Mouse (Mus musculus) heart, postnatal 14 days (tissue): ENCODE measurements around the gene Rab3a. TPM values are rescaled to one million over a fixed set of nuclear protein-coding genes. Genes with fewer than 3 reads are reported as not detected.

Experiments used
- DNase-seq, 2 experiments: peaks; one replicate each; pipeline ENCODE4 v3.0.0; 2021 to 2022
- intact Hi-C: fragments of 180-260 bp; cut with DNase I; formaldehyde crosslinking; loops from one replicate; pipeline ENCODE4 v1.15.1; 2025
- total RNA-seq, 2 experiments: library from RNA; stranded (reverse); gene quantifications; 2 replicates each; pipeline ENCODE4 v1.2.3; 2021

Gene Rab3a
- total RNA-seq, 2 experiments from 2014 or later, result 51.6 to 51.9 TPM

DNA sequence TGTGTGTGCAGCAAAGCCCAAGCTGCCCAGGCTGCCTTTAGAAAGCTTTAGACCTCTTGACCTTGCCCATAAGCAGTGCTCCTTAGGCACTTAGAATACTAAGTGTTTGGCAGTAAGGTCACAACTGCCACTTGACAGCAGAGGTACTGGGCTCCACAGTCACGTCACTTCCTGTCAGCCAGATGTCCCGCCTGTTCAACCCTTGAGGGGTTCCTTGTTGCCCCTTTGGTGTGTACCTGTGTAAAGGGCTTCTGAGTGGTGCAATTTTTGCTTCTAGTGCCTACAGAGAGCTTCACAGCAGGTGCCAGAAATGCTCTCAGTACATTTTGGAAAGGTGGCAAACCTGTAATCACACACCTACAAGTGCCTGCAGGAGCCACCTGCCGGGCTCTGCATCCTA, 16.3 kb upstream of the Rab3a start:
- DNase-seq, result no peak
- intact Hi-C loops, result no loop called here

DNA sequence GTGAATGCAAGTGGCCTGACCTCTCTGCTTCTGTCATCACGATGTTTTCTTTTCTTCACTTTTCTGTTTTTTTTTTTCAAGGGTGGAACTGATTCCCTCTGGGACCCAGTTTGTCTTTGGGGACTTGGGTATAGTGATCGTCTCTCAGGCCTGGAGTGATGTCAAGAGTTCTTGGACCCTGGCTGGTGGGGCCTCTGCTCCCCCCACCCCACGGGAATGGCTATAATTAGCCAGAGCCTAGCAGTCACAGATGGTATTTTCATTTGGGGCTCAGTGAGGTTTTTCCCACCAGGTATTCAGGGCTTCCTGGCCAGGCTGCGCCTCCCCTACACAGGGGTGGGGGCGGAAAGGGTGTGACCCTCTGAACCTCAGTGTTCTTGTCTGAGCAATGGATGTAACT, 12.8 kb upstream of the Rab3a start:
- DNase-seq, result peak; percentile 12 to 16

DNA sequence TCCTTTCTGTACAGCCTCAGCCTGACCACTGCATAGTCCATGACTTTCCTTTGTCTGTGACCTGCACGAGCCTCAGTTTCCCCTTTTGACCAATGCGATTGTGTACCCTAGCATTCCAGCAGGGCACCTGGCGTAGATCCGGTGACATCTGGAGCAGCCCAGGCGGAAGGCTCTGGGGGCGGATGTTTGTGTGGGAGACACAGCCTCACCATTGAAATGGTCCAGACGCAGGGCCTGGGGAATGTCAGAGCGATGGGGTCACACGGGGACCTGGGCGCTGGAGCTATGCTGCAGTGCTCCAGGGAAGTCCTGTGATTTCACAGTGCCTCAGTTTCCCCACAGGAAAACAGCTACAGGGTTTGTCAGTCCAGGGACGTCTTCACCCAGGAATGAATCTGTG, 12.3 kb upstream of the Rab3a start:
- DNase-seq, result peak in 1 of 2 experiments; percentile 34
- intact Hi-C loops, result no loop called here

More for the DNA sequence above, 12.8 kb upstream of the Rab3a start:
- intact Hi-C loops, result no loop called here

DNA sequence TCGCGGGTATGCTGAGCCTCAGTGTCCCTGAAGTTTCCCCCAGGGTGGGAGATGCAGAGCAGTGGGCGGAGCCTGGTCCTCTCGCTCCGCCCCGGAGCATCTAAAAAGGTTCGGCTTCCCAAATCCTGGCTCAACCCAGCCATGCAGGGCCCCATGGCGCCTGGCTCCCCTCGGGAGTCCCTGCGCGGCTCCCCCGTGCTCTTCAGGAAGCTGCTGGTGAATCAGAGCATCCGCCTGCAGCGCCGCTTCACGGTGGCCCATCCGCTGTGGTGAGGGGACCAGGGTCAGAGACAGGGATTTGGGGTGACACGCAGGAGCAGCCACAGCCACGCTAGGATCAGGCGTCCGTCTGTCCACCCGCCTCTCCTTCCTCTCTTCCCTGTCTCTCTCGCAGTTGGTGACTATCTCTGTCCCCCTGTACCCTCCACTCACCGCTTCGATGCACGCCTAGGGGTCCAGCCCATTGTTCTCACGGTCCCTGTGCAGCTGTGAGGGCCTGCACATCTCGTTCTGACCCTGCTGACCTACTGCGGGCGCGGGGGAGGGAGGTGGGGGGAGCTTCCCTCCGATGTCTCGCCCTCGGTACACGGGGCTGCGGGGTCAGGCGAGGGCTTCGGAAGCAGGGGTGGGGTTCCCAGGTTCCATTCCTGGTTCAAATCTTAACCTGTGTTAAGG, 11.4 kb upstream of the Rab3a start:
- intact Hi-C loops, result no loop called here
- DNase-seq, result peak; percentile 54 to 62

DNA sequence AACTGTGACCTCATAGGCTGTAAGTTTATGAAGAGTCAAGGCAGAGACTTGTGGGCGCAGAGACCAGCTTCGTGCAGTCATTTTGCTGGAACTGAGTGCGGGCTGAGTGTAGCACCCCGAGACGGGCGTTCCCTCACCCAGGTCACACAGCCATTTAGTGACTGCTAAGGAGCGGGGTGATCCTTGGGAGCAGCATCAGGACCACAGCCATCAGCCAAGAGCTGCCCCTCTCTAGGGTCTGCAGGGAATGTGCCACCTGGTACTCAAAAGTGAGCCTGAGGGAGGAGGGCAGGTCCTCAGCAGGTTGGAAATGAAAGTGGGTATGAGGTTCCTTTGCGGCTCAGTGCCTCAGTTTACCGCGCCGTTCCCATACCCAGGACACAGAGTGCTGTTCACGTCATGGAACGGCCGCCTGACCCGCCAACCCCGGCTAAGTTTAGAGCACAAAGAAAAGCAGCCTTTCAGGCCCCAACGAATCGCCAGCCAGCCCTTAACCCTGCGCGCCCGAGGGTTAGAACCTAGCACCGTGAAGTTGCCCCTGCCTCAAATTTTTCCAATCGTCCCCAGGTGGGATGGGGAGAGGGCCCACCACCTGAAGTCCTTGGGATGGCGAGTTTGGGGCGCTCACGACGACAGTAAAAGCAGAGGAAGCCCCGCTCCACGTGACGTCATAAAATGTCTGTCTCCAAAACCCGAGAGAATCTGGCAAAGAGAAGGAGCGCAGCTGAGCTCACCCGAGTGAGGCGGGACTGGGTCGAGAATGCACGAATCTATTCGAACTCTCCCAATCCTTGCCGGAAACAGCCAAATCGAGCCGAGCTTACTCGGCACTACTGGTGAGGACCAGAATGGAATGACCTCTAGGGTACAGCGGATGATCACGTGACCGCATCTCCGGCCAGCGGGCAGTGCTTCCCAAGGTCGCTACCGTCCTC, 10.6 kb upstream of the Rab3a start:
- intact Hi-C loops, result no loop called here

DNA sequence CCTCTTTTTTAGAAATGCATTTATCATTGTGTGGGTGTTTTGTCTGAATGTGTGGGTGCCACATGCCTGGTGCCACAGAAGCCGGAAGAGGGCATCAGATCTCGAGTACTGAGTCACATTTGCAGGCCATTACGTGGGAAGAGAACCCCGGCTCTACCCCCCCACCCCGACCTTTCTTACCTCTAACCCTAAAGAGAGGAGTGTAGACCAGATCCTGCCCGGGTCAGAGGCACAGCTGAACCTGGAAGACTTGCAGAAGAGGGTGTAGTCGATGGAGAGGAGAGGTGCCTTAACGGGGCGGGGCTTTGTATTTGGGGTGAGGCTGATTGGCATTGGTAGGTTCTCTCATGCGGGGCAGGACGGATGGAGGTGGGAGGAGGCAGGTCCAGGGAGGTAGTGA, 9.7 kb upstream of the Rab3a start:
- no peak for DNase-seq
- intact Hi-C loops, result no loop called here

More for the DNA sequence above, 10.6 kb upstream of the Rab3a start:
- DNase-seq, result peak; percentile 72

DNA sequence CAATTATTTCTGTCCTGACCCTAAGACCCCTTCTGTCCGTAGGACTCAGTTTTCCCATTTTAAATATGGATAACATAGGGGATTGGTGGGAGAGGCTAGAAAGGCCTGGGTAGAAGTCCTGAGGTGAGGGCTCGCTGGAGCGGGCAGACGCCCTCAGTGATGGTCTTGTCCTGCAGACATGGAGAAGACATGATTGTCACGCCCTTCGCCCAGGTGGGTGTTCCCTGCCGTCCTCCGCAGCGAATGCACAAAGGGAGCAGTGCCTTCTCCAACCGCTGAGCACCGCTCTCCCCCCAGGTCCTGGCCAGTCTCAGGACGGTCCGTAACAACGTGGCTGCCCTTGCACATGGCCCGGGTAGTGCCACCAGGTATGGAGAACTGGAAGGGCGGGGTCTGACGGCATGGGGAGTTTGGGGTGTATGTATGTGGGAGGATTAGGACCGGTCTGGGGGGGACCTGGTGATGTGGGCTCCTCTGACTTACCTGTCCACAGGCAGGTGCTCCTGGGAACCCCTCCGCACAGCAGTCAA, 8.7 kb upstream of the Rab3a start:
- no peak for DNase-seq
- intact Hi-C loops, result no loop called here

DNA sequence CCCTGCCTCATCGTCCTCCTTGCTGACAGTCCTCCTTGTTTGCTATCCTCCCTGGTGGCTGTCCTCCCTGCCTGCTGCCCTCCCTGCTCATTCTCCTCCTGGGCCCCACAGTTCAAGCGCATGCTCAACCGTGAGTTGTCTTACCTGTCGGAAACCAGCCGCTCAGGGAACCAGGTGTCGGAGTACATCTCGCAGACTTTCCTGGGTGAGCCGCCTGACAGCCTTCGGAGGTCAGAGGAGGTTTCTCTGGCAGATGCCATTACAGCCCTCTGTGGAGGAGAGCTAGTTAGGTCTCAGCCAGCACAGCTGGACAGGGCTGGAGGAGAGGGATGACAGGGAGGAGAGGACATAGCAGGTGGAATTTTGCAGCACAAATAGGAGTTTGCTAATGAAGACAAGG, 7.8 kb upstream of the Rab3a start:
- peak; percentile 19 to 34 for DNase-seq
- intact Hi-C loops, result no loop called here

DNA sequence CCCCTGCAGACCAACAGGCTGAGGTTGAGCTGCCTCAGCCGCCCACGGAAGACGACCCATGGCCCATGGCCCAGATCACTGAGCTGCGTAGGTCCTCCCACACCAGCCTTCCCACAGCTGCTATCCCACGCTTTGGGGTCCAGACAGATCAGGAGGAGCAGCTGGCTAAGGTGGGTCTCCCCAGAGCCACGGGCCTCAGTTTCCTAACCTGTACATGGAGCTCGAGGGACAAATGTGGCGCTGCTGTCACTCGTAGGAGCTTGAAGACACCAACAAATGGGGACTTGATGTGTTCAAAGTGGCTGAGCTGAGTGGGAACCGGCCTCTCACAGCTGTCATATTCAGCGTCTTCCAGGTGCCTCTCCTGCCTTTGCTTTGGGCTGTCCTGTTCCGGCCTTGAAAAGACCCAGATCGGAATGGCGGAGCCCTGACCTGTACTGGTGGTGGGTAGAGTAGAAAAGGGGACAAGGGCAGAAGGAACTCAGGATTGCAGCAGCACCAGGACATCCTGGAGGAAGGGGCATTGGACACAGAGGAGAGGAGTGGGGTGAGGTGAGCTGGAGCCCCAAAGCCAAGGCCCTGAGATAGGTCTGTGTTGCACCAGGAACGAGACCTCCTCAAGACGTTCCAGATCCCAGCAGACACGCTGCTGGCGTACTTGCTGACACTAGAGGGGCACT, 7.1 kb upstream of the Rab3a start:
- intact Hi-C loops, result no loop called here
- peak; percentile 7 to 9 for DNase-seq

DNA sequence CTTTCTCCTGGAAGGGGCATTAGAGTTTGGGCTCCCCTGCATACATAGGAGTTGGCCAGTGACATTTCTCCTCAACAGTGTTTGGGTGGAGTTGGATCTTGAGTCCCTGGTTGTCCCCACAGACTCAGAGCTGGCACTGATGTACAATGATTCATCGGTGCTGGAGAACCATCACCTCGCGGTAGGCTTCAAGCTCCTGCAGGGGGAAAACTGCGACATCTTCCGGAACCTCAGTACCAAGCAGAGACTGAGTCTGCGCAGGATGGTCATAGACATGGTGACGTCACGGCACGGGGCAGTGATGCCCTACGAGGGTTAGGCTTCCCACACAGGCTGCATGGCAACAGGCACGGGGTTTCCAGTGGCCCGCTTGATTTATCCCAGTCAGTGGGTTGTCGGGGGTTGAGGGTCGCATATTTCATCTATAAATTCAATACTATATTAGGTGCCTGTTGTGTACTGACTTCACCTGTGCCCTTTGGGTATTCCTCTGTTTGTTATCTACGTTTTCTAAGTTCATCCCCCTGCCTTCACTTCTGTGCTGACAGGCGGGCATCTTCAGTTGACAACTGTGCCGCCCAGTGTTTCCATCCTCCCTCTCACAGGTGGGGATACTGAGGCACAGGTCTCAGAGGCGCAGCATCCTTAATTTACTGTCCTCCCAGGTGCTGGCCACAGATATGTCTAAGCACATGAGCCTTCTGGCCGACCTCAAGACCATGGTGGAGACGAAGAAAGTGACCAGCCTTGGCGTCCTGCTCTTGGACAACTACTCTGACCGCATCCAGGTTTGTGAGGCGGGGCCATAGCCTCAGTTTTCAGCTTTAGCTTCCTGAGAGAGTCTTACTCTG, 6.0 kb upstream of the Rab3a start:
- intact Hi-C loops, result no loop called here
- DNase-seq, result peak in 1 of 2 experiments; percentile 4

DNA sequence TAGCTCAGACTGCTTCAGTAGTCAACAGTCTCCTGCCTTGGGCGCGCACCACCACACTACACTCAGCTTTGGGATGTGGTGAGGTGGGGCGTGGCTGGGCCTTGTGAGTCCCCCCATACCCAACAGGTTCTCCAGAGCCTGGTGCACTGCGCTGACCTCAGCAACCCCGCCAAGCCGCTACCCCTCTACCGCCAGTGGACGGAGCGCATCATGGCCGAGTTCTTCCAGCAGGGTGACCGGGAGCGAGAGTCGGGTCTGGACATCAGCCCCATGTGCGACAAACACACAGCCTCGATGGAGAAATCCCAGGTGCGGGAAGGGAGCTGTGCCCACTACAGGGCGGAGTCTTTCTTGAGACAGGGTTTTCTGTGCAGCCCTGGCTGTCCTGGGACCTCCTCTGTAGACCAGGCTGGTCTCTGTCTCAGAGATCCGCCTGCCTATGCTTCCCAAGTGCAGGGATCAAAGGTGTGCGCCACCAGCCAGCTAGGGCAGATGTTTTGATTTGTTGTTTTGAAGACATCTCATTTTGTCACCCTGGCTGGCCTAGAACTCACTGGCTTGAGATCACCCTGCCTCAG, 5.3 kb upstream of the Rab3a start:
- intact Hi-C loops, result no loop called here

DNA sequence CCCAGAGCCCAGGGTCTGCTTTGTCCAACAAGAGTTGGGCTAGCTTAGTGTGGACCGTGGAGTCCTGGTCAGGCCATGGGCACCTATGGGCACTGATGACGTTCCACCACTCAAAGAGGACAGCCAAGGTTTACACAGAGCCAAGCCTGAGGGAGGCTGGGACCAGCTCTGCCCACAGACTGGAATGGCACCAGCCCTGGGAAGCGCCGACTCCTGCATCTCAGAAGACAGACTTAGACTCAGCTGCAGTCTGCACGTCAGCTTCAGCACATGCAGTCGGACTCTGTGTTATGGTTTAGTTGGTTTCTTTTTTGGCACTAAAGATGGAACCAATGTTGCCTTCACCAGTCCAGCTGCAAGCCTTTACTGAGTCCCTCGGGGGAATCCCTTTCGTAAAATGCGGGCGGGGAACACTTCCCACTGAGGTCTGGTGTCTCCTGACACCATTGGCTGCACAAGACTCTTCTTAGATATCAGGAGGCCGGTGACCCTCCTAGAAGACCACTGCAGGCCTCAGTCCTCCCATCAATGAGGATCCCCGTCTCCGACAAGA, 4.3 kb upstream of the Rab3a start:
- intact Hi-C loops, result no loop called here
- peak; percentile 25 to 37 for DNase-seq

More for the DNA sequence above, 5.3 kb upstream of the Rab3a start:
- no peak for DNase-seq

DNA sequence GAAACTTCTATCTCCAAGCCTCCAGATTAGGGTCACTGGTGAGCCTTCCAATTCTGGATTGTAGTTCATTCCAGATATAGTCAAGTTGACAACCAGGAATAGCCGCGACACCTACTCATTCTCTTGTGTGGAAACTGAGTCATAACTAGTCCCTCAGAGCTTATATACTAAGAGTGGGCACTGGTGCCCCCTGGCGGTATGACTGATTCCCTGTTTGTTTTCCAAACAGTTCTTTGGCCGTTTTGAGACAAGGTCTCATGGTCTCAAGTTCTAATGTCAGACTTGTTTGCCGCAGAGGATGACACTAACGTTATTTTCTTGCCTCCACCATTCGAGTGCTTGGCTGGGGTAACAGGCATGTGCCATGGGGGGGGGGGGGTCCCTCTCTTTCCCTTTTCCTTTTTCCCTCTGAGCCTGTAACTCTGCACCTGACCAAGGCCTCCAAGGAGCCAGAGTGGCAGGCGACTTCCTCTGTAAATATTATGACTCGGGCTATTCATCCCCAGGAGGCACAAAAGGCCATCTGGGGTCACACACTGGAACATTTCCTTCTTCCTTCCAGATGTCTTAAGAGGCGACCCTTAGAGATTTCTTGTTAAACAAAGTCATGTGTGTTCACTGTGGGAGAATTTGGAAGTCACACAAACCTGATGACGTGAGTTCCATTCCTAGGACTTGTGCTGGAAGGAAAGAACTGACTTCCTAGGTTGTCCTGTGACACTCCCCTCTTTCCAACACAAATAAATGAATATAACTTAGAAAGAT, 2.3 kb upstream of the Rab3a start:
- peak; percentile 83 for DNase-seq
- intact Hi-C loops, result loop anchor here (1.0 kb wide), 1 partner anchor 32 kb away; no protein-coding TSS in a partner anchor

DNA sequence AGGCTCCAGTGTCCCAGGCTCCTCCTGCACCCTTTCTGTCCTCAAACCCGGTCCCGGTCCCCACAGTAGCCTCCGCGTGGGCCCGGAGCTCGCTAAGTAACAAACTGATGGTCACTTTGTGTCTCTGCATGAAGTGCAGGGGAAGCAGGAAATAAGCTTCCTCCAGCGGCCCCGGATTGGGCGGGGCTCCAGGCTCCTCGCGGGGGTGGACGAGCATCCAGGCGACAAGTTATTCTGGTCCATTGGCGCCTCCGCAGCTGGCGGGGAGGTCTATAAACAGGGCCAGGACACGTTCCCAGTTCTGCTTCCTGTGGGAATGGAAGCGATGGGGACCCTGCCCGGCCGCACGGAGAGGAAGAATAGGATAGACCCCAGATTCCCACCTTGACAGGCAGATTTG, 1.3 kb upstream of the Rab3a start:
- peak; percentile 95 for DNase-seq
- intact Hi-C loops, result no loop called here

DNA sequence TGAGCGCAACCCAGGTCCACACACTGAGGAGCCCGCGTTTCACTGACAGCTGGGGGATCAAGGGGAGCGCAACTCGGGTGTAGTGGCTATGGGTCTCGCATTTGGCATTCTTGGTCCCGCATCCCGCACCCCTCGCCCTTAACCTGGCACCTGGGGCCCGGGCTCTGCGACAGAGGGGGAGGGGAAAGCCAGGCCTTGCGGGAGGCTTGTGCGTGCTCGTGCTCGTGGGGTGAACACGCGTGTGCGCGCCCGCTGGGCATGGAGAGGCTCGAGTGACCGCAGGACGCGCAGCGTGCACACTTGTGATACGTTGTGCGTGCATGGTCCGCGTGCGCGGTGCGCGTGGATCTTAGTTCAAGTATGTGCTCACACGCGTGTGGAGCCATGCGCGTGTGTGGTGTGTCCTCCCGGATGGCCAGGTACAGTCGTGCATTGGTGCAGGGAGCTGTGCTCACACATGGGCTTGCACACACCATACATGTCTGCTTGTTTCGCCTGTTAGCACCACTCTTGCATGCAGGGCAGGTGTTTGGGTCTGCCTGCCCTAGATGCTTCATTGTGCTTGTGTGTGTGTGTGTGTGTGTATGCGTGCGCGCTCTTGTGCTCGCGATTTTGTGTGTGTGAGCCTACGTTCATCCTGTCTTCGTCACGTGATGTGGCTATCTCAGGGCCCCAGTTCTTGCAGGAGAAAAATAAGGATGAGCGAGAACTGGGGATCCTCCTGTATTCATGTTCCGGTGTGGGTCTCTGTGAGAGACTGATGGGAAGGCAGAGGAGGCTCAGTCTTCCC, 587 bp downstream of the Rab3a start:
- intact Hi-C loops, result no loop called here
- DNase-seq, result peak; percentile 63 to 73

DNA sequence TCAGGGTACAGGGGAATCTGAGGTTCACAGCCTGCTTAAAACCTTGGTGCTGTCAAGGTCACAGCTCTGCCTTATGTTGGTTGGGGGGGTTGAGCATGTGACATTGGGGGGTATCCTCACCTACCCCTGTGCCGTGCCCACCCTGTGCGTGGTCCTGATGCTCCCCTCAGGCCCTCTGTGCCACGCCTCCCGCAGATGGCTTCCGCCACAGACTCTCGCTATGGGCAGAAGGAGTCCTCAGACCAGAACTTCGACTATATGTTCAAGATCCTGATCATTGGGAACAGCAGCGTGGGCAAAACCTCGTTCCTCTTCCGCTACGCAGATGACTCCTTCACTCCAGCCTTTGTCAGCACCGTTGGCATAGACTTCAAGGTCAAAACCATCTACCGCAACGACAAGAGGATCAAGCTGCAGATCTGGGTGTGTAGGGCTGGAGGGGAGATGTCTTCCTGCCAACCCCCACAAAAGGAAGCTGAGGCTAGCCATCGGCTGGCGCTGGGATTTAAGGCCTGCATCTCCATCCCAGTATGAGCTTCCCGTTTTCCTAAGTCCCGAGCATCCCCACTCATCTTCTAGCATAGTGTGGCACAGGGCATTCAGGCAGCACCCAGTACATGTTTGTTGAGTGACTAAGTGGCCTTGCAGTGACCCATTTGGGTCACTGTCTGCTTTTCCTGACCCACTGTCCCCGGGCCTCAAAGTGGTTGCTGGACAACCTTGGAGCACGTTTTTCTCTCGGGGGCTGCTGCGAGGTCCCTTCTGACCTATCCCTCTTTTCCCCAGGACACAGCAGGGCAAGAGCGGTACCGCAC, 1.4 kb downstream of the Rab3a start:
- intact Hi-C loops, result no loop called here
- peak in 1 of 2 experiments; percentile 5 for DNase-seq
